Mouse (Mus musculus) kidney, postnatal 10 days (tissue): ENCODE measurements around the gene Vps13d.
"Not testable (repeated sequence)": the region's sequence is repeated elsewhere in the genome, so short reads cannot be mapped to it uniquely, and the experiment has no call there.

Experiments used
- DNase-seq: peaks from one replicate; pipeline ENCODE4 v3.0.0; 2021; ENCODE audit warnings: mixed read lengths

The Vps13d gene

DNA sequence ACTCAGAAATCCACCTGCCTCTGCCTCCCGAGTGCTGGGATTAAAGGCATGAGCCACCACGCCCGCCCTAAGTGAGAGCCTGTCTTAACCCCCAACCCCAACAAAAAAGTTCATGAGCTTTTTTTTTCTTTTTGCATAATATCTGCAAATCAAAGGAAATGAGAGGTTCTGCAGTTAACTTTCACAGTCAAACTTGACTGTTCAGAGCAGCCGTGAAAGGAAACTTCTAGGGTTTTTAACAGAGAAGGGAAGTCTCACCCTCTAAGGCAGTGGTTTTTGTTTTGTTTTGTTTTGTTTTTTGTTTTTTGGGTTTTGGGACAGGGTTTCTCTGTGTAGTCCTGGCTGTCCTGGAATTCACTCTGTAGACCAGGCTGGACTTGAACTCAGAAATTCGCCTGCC lies 15.8 kb upstream of the Vps13d start:
- no peak for DNase-seq

DNA sequence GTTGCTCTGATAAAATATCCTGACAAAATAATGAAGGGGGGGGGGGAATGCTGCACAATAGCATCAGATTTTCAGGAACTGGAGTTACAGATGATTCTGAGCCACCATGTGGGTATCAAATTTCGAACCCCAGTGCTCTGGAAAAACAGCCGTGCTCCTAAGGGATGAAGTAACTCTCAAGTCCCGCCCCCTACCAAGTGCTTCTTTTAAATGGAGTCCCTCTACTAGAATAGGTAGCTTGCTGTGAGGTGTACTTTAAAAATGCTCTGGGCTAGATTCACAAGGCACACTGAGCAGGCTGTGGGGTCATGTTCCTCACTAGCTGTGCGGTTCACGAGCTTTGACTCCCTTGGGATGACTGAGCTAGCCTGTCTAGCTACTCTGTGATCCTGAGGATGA lies 14.9 kb upstream of the Vps13d start:
- DNase-seq: no peak

DNA sequence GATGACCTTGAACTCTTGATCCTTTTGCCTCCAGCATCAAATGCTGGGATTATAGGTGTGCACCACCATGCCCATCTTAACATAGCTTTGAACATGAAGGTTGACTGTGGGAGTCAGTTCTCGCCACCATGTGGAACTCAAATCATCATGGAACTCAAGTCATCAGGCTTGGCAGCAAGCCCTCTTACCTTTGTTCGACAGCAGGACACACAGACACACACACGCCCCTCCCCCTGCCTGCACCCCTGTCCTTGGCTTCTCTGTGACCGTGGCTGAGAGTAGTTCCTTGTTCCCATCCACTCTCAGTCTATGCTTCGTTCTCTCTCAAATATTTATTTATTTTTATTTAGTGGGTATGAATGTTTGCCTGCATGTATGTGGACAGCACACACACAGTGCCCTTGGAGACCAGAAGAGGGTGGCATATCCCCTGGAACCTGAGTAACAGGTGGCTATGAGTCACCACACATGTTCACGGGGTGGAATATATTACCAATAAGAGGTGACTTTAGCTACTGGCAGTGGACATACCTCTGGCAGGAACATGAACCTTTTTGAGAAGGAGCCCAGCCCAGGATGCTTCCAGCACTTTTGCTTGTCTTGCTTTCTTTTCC lies 14.4 kb upstream of the Vps13d start:
- no peak for DNase-seq

DNA sequence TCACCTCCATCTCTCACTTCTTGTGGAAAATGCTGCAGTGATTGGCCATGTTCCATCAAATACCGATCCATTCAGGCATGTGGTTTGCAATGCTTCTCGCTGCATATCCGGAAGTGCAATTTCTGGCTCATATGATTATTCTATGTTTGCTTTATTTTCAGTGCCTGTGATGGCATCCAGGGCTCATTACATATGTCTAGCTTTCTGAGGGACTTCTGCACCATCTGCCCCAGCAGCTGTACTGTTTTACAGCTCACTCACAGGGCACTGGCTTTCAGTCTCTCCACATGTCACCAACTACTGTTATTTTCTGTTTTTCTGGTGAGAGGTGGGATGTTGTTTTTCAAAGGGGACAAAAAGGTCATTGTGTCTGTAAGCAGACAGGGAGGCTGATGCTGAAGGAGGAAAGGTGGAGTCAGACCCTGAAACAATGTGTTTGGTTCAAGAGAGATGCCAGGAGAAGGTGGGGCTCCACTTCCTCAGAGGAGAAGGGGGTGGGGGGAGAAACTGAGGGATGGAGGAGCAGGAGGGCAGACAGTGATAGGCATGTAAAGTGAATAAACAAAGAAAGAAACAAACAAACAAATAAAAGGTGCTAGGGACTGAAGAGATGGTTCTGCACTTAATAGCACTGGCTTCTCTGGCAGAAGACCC lies 13.0 kb upstream of the Vps13d start:
- DNase-seq: no peak

DNA sequence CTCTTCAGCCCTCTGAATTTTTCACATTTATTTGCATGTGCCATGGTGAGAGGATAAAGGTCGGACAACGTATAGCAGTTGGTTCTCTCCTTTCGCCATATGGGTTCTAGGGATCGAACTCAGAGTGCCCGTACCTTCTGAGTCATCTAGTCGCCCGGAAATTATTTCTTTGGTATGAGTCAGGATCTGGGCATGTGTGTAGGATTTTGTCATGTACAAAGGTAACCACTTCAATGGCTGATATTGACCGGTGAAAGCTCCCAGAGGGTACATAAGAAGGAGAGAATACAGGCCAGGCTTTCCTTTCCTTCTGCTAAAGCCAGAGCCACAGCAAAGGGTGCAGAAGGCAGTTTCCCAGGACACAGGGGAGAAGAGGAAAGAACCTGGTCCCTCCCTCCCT lies 10.0 kb upstream of the Vps13d start:
- DNase-seq: no peak

DNA sequence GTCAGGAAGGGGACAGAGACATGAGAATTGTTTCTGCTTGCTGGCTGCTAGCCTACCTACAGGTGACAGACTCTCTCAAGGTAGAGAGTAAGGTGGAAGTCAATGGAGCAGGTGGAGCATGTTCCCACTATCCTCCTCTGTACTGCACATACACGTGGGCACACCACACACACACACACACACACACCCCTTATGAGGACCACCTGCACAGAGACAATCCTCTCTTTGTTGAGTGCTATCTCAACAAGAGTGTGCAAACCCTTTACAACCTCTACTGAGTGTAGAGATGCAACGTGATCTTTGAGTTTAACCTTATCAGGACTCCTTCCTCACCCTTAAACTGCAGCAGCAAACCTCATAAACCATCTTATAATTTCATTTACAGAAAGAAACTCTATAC lies 8.5 kb upstream of the Vps13d start:
- DNase-seq: no peak

DNA sequence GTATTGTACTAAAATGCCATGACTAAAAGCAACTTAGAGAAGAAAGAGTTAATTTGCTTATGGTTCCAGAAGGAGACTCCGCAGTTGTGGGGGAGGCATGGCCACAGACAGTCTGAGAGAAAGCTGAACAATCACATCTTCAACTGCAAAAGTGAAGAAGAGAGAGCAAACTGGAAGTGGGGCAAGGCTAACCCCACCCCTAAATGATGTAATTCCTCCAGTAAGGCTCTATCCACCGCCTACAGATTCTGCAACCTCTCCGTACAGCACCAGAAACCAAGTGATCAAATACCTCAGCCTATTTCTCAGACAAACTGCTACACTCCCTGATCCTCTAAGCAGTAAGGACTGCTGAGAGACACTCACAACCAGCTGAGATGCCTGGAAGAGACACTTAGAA lies 6.6 kb upstream of the Vps13d start:
- DNase-seq: no peak

DNA sequence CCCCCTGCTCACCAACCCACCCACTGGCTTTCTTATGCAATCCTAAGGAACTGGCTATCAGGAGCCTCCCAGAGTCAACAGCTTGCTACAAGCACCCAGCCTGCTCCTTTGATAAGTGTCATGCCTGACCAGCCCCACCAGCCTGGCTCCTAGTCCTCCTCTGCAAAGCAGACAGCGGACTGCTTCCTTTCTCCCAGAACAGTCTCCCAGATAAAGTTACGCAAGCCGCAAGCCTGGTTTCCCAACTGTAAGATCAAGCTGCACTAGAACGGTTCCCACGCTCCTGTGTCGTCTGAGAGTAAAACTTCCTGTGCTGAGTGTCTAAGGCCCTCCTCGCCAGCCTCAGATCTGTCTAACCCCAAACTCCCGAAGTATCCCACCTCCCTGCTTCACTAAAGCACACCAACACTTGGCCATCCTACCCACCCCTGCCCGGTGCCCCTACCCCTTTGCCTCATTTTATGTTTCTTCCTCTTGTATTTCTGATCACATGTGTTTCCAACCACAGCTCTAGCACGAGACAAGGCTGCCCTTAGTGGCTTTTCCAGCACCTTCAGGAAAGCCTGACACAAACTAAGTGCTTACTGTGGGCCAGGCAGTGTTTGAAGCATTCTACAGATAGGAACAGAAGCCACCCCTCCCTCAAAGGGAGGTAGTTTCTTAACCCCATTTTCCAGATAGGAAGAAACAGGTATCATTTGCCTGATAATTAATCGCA lies 5.3 kb upstream of the Vps13d start:
- peak; percentile 25 for DNase-seq

DNA sequence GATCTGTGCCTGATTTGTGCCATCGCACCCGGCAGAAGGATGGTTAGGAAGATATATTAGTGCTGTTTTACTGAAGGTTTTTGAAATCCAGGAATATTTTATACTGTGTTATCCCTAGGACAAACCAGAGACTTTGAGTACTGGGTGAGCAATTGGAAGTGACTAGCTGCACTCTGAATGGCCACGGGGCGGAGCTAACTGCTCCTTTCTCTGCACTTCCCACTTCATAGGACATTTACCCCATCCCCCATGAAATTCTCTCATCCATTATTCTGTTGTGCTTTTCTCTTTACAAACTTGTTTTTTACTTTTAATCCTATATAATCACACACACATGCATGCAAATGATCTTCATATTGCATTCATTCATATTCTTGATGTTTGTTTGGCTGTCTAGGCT lies 1.8 kb upstream of the Vps13d start:
- no peak for DNase-seq

DNA sequence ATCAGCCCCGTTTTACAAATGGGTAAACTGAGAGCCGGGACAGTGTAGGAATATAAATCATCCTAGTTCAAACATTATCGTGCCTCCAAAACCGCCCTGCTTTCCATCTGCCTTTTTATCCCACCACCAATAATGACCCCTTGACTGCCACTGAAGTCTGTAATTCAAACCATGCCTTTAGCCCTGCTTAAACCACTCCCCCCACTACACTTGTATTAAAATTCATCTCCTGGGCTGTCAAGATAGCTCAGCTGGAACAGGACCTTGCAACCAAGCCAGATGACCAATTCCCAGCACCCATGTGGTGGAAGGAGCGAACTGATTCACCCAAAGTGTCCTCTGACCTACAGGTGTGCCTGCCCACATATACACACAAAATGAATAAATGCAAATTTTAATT lies 367 bp upstream of the Vps13d start:
- DNase-seq: no peak

DNA sequence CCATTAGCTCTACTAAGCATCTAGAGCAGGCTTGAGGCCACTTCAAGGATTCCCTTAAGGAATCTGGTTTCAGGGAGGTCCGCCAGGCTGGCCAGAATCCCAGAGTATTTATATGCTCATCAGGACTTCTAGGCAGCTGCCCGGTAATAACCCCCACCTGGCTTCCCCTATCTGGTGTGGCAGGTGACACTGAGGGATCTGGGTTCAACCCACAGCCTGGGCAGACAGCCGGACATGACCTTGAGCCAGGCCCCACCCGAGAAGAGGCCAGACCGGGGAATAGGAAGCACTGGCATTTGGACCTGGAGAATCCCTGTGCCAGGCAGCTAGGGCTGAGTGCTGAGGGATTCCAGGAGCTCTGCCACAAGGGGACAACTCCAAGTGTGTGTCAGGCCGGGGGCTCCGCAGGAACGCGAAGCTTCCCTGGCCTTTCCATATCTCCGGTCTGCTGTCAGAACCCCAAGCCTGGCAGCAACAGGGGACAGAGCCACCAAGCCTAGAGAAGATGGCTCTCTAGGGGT lies 754 bp downstream of the Vps13d start:
- DNase-seq: peak; percentile 47

DNA sequence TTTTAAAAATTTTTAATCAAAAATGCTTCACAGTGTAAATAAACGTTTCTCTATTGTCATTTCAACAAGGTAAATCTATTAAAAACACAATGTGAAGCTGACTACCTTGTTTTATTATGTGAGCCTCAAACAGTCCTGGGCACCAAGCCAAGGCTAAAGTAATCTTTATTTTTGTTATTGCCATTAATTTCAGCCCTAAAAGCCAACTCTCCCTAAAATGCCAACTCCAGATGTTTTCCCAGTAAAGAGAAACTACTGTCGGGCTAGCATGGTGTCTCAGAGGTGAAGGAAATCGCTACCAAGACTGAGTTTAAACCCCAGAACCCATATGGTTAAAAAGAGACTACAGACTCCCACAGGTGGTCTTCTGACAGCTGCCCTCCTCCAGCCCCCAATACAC lies 1.4 kb downstream of the Vps13d start:
- no peak for DNase-seq

DNA sequence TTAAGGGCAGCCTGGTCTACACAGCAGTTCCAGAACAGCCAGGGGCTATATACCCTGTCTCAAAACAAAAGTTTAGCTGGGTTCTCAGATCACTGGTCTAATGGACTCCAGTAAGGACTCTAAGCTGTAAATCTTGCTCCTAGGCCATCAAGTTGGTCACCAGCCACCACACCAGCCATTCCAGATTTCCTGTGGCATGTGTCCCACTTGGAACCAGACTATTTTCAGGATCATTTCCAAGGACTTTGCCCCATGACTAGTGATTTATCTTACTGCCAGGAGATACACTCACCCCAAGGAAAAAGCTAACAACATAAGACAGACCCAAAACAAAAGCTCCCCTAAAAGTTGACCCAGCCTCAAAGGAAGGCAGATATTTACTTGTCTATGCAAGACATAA lies 2.1 kb downstream of the Vps13d start:
- no peak for DNase-seq

DNA sequence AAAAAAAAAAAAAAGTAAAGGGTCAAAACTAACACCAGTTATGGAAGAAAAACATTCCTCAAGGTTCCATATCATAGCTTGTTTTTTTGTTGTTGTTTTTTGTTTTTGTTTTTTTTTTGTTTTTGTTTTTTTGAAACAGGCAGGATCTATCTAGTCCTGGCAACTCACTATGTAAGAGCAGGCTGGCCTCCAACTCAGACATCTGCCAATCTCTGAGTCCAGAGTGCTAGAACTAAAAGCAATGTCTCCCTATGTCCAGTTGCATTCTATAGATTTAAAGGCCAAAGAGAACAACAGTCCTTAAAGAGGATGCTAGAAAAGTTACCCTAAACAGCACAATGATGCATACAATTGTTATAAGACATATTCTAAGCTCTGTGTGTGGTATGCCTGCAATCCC lies 6.2 kb downstream of the Vps13d start:
- no peak for DNase-seq

DNA sequence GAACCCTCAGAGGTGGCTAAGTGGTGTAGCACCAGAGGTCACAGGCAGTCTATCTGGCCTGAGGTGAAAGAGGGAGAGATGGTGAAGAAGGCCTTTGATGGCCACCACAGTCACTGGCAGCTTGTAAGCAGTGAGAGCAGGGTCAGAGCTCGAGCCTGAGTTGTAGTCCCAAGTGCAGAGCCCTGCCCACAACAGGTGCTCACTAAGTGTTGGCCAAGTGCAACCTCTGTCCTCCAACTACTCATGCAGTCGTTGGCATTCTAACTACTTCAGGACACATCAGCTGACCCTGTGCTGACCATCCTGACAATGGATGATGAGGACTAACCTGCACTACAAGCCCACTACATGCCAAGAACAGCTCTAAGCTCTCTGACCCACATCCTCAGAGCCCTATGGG lies 7.2 kb downstream of the Vps13d start:
- DNase-seq: no peak

DNA sequence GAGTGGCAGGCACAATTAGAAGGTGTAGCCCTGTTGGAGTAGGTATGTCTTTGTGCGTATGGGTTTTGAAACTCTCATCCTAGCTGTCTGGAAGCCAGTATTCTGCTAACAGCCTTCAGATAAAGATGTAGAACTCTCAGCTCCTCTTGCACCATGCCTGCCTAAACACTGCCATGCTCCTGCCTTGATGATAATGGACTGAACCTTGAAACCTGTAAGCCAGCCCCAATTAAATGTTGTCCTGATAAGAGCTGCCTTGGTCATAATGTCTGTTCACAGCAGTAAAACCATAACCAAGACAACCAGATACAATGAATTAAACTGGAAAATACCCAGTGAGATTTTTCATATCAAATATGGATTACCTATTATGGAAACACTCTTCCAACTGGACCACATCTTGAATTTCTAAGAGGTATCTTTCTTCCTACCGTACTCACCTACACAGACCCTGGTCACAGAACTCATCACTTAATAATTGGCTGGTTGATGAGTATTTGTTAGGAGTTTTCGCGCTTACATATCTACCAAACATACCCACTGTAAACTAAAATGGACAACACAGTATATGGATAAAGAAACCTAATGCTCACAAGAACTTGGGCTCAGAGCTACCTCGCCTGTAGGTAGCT lies 15.8 kb downstream of the Vps13d start:
- DNase-seq: no peak

DNA sequence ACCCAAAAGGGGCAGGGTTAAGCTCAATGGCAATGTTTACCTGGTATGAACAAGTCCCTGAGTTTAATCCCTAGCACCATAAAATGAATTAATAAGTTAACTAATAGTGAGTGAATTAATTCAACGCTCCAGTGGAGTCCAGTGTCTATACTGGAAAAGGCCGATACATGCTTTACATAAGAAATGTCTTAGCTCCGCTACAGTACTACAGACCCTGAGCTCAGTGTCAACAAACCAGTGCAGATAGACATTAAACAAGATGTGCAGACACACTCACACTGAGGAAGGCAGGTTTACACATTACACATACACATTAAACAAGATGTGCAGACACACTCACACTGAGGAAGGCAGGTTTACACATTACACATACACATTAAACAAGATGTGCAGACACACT lies 29.3 kb downstream of the Vps13d start:
- not testable (repeated sequence) for DNase-seq

DNA sequence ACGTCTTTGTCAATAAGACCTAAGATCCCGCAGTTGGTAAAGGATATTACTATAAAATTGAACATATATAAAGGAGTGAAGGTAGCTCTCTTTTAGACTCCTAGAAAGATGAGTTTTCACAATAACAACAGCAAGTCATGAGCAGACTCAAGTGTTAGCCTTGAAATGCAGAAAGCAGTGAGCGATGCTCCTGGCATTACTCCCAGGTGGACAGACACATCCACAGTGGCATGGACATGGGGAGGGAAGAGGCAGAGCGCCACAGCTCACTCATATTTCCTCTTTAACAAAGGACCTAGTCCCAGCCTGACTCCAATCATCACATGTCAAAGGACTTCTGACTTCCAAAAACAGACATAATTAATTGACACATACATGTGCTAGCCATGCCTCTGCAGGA lies 30.7 kb downstream of the Vps13d start:
- DNase-seq: no peak

DNA sequence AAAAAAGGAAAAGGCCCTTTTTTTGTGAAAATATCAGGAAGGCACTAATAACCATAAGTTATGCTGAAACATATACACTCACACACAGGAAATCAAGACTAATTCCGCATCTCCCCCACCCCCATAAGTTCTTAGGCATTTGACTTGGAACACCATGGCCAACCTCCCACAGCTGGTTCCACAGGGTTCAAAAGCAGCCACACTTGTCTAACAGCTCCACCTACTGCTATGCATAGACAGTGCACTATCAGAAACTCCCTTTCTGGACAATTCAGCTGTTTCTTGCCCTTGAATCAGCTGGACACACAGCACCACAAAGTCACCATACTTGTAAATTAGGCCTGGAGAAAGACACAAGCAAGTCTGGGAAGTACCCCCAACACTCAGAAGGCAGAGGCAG lies 33.6 kb downstream of the Vps13d start:
- peak; percentile 48 for DNase-seq

DNA sequence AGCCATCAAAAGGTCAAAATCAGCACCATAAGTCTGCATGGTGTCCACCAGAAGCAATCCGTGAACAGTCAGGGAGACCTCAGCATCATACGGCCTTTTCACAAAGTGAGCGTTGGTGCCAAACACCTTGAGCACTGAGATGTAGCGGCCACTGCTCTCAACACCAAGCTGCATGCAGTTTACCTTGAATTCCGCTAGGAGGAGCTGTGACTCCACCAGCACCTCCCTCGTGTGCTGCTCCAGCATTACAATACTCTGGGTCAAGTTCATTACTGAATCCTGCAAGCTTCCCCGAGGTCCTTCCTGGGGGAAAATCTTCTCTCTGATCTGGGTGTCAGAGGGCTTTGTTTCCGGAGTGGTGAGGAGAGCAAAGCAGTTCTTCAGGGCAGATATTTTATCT lies 38.8 kb downstream of the Vps13d start:
- peak; percentile 60 for DNase-seq

DNA sequence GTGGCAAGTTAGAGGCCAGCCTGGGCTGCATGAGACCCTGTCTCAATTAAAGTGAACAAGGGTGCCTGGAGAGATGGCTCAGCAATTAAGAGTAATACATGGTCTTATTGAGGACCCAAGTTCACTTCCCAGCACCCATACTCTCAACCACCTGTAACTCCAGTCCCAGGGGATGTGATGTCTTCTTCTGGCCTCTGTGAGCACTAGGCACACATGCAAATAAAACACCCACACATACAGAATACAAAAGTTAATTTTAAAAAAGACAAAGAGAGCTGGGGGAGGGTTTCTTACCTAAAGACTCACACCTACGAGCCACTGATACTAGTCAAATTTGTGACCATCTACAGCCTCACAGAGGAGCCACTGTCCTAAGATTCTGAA lies 43.7 kb downstream of the Vps13d start:
- DNase-seq: no peak

DNA sequence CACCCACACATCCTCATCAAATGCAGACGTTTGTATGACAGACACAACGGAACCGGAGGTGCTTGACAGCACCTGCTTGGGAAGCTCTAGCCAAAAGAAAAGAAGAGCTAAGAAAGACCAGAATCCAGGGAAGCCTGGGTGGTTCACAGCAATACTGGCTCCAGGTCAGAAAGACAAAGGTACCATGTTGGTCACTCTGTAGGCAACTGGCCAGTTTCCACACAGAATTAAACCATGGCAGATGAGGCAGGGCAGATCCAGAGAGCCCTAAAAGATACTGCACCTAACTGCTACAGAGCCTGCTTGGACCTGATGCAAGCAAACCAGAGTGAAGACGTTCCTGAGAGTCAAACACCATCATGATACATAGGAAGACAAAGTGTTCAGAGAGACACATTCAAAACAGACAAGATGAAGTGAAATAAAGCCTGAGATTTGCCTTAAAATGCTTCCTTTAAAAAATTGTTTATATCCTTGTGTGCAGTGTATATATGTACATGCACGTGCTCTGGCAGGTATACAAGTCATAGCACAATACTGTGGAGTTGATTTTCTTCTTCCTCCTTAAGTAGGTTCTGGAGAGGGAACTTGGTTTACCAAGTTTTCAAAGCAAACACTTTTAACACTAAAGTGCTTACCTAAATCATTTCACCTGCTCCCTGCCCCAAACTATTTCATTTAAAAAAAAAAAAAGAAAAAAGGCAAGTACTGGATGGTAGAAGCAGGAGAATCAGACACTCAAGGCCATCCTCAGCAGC lies 44.3 kb downstream of the Vps13d start:
- no peak for DNase-seq
